Mouse (Mus musculus): ENCODE data around the gene Zfp341.

Zfp341 gene

GRCm38 (mm10) chr2:154613118-154614115, at the start of gene Zfp341, which contains the start of gene 4930519P11Rik:
Zfp341 (plus strand) TSS chr2:154613297.
4930519P11Rik (minus strand) TSS chr2:154613437.
- DNase-seq = peak; percentile 90

GRCm38 (mm10) chr2:154563612-154564170, 49.4 kb upstream of the Zfp341 start:
- DNase-seq = peak; percentile 35

GRCm38 (mm10) chr2:154565562-154565961, 47.5 kb upstream of the Zfp341 start:
- peak; percentile 91 for DNase-seq

- no peak for DNase-seq
These were observed 46.5 kb upstream of the Zfp341 start for GRCm38 (mm10) chr2:154566641-154567040.

- DNase-seq = peak; percentile 20
These were observed 45.3 kb upstream of the Zfp341 start for GRCm38 (mm10) chr2:154567766-154568165.

GRCm38 (mm10) chr2:154568329-154569070, 44.6 kb upstream of the Zfp341 start:
- DNase-seq = peak; percentile 51

GRCm38 (mm10) chr2:154569071-154569748, 43.9 kb upstream of the Zfp341 start:
- DNase-seq = no peak

- DNase-seq = peak; percentile 88
These were observed 43.2 kb upstream of the Zfp341 start, which contains the start of gene E2f1 for GRCm38 (mm10) chr2:154569836-154570286. E2f1 (minus strand) TSS chr2:154569892.

GRCm38 (mm10) chr2:154570666-154571065, 42.4 kb upstream of the Zfp341 start:
- peak; percentile 27 for DNase-seq

- DNase-seq = no peak
These were observed 41.8 kb upstream of the Zfp341 start for GRCm38 (mm10) chr2:154571266-154571665.

GRCm38 (mm10) chr2:154571976-154572375, 41.1 kb upstream of the Zfp341 start:
- DNase-seq = no peak

- DNase-seq = no peak
These were observed 40.1 kb upstream of the Zfp341 start for GRCm38 (mm10) chr2:154572996-154573395.

- DNase-seq = no peak
These were observed 38.8 kb upstream of the Zfp341 start for GRCm38 (mm10) chr2:154574271-154574670.

- no peak for DNase-seq
These were observed 36.0 kb upstream of the Zfp341 start for GRCm38 (mm10) chr2:154576876-154577743.

- DNase-seq = no peak
These were observed 35.4 kb upstream of the Zfp341 start for GRCm38 (mm10) chr2:154577744-154578067.

GRCm38 (mm10) chr2:154580586-154580985, 32.5 kb upstream of the Zfp341 start:
- no peak for DNase-seq

- DNase-seq = no peak
These were observed 31.7 kb upstream of the Zfp341 start for GRCm38 (mm10) chr2:154581421-154581820.

GRCm38 (mm10) chr2:154583906-154584872, 28.9 kb upstream of the Zfp341 start:
- DNase-seq = peak; percentile 88

GRCm38 (mm10) chr2:154584931-154585601, 28.0 kb upstream of the Zfp341 start:
- DNase-seq = peak; percentile 47

GRCm38 (mm10) chr2:154586405-154586804, 26.7 kb upstream of the Zfp341 start:
- DNase-seq = no peak
